Mouse (Mus musculus) liver, embryonic 14.5 days (tissue): Measurements from ENCODE around the gene Nppc. TPM values are rescaled to one million over a fixed set of nuclear protein-coding genes. Genes with fewer than 3 reads are reported as not detected.

Experiments used
- ATAC-seq: fragments of 200-750 bp; cut with Nextera tagmentation; 2 replicates; pipeline ENCODE4 v1.8.0; 2017; ENCODE audit warnings: moderate number of reproducible peaks, mild to moderate bottlenecking, moderate library complexity; ENCODE audit not compliant: insufficient read depth
- DNase-seq, 3 experiments: peaks; one replicate each; pipeline ENCODE4 v3.0.0-alpha.2; 2012 to 2013; ENCODE audit warnings: low read depth in 3 of 3, low spot score in 3 of 3
- H3K27ac ChIP-seq: fragments of 300-500 bp; sonication (generic); 2 replicates; pipeline ENCODE4 v1.5.1; 2014; ENCODE audit warnings: moderate library complexity, mild to moderate bottlenecking, control low read depth, inconsistent platforms
- H3K27me3 ChIP-seq: fragments of 300-500 bp; sonication (generic); 2 replicates; pipeline ENCODE4 v1.6.1; 2014; ENCODE audit warnings: mild to moderate bottlenecking, low read length, moderate library complexity; ENCODE audit not compliant: control insufficient read depth, insufficient read depth
- H3K36me3 ChIP-seq: fragments of 300-500 bp; sonication (generic); replicated peaks from 2 replicates; pipeline ENCODE4 v1.6.1; 2014; ENCODE audit warnings: low read depth; ENCODE audit not compliant: control insufficient read depth, insufficient read depth
- H3K4me1 ChIP-seq, 2 experiments: fragments of 200-500 bp in 1 of 2; fragments of 300-500 bp in 1 of 2; sonication (generic) in 1 of 2; replicated peaks; 2 replicates each; pipeline ENCODE4 v1.6.1; 2012 to 2014; ENCODE audit warnings: antibody characterized with exemption in 1 of 2, inconsistent platforms in 1 of 2, low read length in 1 of 2; ENCODE audit not compliant: control insufficient read depth in 2 of 2, insufficient read depth in 2 of 2
- H3K4me2 ChIP-seq: fragments of 300-500 bp; sonication (generic); 2 replicates; pipeline ENCODE4 v1.6.1; 2014; ENCODE audit warnings: low read depth, mild to moderate bottlenecking, control low read depth, moderate library complexity
- H3K4me3 ChIP-seq, 2 experiments: fragments of 200-500 bp in 1 of 2; fragments of 300-500 bp in 1 of 2; sonication (generic) in 1 of 2; 2 replicates each; pipeline ENCODE4 v1.5.1; 2012 to 2014; ENCODE audit warnings: low read depth in 2 of 2, low read length in 2 of 2, mild to moderate bottlenecking in 2 of 2, control low read depth in 1 of 2, inconsistent platforms in 1 of 2, moderate library complexity in 1 of 2; ENCODE audit not compliant: insufficient read depth in 1 of 2
- H3K9ac ChIP-seq: fragments of 300-500 bp; sonication (generic); replicated peaks from 2 replicates; pipeline ENCODE4 v1.6.1; 2014; ENCODE audit warnings: mild to moderate bottlenecking, control low read depth, moderate library complexity
- H3K9me3 ChIP-seq: fragments of 300-500 bp; sonication (generic); 2 replicates; pipeline ENCODE4 v1.6.1; 2016; ENCODE audit warnings: low read length, mixed read lengths; ENCODE audit not compliant: control insufficient read depth
- CTCF ChIP-seq: IDR thresholded peaks from 2 replicates; pipeline ENCODE4 v1.5.1; 2016; ENCODE audit warnings: antibody characterized with exemption, low read depth, control low read depth
- EP300 ChIP-seq: IDR thresholded peaks from 2 replicates; pipeline ENCODE4 v1.6.1; 2016; ENCODE audit warnings: antibody characterized with exemption, low read depth
- WGBS: fragments of 180-500 bp; shearing (Covaris S2); extraction: QIAGEN DNeasy Blood & Tissue Kit; methylation state at CpG from one replicate; pipeline ENCODE4 v1.1.7; 2014; ENCODE audit not compliant: insufficient replicate concordance; 5-methylcytosine and 5-hydroxymethylcytosine counted together
- polyA plus RNA-seq, 2 experiments: library from polyadenylated mRNA; depleted of rRNA in 1 of 2; stranded (reverse) in 1 of 2; unstranded in 1 of 2; fragments of >200 nt; fragmentation: Nextera tagmentation in 1 of 2; extraction: Ambion mirVana in 1 of 2; gene quantifications; 2 replicates each; pipeline versions ENCODE4 v1.2.1 to v1.2.3; 2012 to 2014

The Nppc gene
- polyA plus RNA-seq, 2 experiments, result 0.04 TPM; not detected in 1

DNA sequence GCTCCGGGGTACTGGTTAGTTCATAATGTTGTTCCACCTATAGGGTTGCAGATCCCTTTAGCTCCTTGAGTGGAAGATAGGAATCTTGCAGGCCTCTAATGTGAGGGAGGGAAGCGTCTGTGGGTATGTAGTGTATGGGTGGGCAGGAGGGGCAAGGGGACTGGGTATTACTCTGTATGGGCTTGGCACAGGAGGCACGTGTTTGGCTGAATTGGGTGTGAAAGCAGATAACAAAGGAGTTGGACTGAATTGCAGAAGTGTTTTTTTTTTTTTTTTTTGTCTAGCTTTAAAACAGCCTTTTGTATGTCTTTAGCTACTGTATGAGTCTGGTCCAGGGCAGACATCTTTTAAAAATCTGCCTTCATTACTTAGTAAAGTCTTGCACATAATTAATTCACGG is 39.2 kb upstream of the Nppc start:
- DNase-seq (no peak), ATAC-seq (no peak)
- Histone ChIP-seq H3K27ac (no peak overlapping the region), H3K36me3 (no peaks in the 10 kb centered on the region), H3K9ac (no peak overlapping the region), H3K9me3 (no peaks in the 10 kb centered on the region), H3K4me3 (no peak overlapping the region), H3K4me2 (no peak overlapping the region), H3K27me3 (no peaks in the 10 kb centered on the region), H3K4me1 (peaks cover 0 to 9% of the 10 kb centered on the region in 2 experiments; a peak in 3 of 4 replicates)
- 40% methylated on average over 4 of the region's 4 CpGs for WGBS
- TF ChIP-seq CTCF (no peak), EP300 (no peak)

DNA sequence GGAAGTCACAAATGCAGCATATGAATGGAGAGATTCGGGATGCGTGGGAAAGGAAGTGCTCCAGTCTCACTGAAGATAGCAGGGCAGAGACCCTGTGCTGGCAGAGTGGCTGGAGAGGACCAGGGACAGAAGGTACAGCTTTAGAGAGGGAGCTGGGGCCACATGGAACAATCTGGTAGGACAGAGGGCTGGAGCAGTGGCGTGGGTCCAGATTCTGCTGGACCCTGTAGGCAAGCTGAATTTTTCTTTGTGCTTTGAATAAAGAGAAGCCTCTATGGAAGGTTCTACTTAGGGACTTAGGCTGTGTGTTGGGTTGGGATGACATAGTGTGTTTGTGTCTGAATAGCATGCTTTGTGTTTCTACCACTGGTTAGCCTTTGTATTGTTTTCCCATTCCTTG is 35.1 kb upstream of the Nppc start:
- Histone ChIP-seq H3K9ac (no peak overlapping the region), H3K9me3 (no peaks in the 10 kb centered on the region), H3K4me2 (no peak overlapping the region), H3K27me3 (no peaks in the 10 kb centered on the region), H3K4me1 (peaks cover 7 to 18% of the 10 kb centered on the region in 2 experiments; a peak in 3 of 4 replicates), H3K4me3 (no peak overlapping the region), H3K27ac (no peak overlapping the region), H3K36me3 (no peaks in the 10 kb centered on the region)
- WGBS, result 63% methylated on average over 3 of the region's 3 CpGs
- no peak for ATAC-seq
- TF ChIP-seq EP300 (no peak), CTCF (no peak)
- DNase-seq, result no peak

DNA sequence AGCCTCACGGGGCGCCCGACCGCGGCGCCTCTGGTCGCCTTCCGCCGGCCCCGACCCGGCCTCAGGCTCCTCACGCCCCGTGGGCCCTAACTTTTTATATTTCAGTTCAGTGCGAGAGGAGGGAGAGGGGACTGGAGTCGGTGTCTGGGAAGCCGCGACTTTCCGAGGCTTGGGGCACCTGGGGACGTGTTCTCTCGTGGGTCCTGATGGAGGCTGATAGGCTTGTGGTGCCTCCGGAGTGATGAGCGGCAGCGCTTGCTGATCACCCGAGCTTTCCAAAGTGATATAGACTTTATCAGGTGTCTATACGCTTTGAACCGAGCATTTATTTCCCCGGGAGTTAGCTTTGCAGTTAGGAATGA is 33.6 kb upstream of the Nppc start:
- under 1% methylated on average over 27 of the region's 27 CpGs for WGBS
- peak; percentile 56 for ATAC-seq
- Histone ChIP-seq H3K4me1 (peaks cover 11 to 21% of the 10 kb centered on the region in 2 experiments; a peak in 3 of 4 replicates), H3K9me3 (no peaks in the 10 kb centered on the region), H3K9ac (peak overlapping the region; percentile 71), H3K27me3 (no peaks in the 10 kb centered on the region), H3K4me2 (peak overlapping the region; percentile 79), H3K27ac (peak overlapping the region; percentile 38), H3K36me3 (no peaks in the 10 kb centered on the region), H3K4me3 (peak overlapping the region; percentile 76 to 82)
- TF ChIP-seq CTCF (no peak), EP300 (no peak)
- no peak for DNase-seq

DNA sequence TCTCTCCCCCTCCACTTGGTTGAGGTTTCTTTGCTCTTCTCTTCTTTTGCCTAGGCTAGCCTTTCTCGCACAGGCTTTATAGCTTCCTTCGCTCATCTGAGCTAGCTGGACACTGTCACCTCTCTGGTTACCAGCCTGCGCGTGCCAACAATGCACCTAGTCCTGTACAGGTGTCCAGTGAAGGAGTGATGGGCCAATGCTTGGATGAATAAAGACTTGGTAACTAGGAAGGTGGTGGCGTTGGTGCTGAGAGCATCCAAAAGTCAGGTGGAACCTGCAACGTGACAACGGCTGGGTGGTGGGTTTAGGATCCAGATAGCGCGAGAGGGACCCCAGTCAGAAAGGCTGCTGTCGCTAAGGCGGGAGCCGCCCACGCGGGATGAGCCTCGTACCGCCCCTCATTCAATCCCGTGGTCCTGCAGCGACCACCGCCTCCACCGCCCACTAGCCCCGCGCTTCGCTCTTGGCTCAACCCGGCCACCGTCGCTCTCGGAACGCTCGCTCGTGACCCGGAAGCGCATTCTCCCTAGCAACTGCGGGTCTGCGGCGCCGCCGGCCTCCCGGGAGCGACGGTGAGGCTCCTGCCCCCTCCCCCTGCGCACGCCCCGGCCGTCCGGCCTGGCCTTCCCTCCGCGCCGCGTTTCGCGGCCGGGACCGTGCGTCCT is 33.1 kb upstream of the Nppc start, which contains the start of gene Dis3l2:
Gene Dis3l2 (plus strand): TSS at position 509 of the 665 bp plus-strand sequence.
- H3K4me3 ChIP-seq, result peak within 1 kb of the TSS; percentile 76 to 82
- peaks cover 11 to 21% of the 10 kb centered on the region in 2 experiments; a peak in 3 of 4 replicates for H3K4me1 ChIP-seq
- peak within 1 kb of the TSS; percentile 79 for H3K4me2 ChIP-seq
- H3K9me3 ChIP-seq, result no peaks in the 10 kb centered on the region
- H3K36me3 ChIP-seq, result no peaks in the 10 kb centered on the region
- no peaks in the 10 kb centered on the region for H3K27me3 ChIP-seq
- no peak for TF ChIP-seq CTCF
- TF ChIP-seq EP300, result no peak
- DNase-seq (peak; percentile 47 to 50 (median 47)), ATAC-seq (peak; percentile 82)
- WGBS, result 3% methylated on average over 54 of the region's 54 CpGs
- H3K27ac ChIP-seq, result peak within 1 kb of the TSS; percentile 38
- peak within 1 kb of the TSS; percentile 71 for H3K9ac ChIP-seq

DNA sequence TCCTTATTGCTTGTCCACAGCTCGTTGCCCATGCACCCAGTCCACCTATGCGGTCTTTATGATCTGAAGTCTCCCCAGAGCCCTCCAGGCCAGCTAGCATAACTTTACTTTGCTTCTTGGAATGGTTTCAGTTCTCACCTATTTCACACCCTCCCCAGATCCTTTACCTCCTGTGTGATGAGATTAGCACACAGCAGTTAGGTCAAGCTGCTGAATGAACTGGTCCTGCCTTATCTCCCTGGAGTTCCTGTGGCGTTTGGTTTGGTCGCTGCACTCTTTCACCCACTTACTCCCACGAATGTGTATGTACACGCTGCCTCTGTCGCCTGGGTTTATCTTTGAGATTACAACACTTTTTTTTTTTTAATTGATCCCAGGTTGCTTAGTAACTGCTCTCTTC is 30.0 kb upstream of the Nppc start:
- H3K36me3 ChIP-seq, result no peaks in the 10 kb centered on the region
- no peak overlapping the region for H3K4me3 ChIP-seq
- H3K4me1 ChIP-seq, result peaks cover 11 to 21% of the 10 kb centered on the region in 2 experiments; a peak in 3 of 4 replicates
- no peaks in the 10 kb centered on the region for H3K9me3 ChIP-seq
- peak overlapping the region; percentile 6 for H3K4me2 ChIP-seq
- H3K9ac ChIP-seq, result no peak overlapping the region
- 26% methylated on average over 7 of the region's 7 CpGs for WGBS
- DNase-seq (no peak), ATAC-seq (peak; percentile 49)
- TF ChIP-seq CTCF, result no peak
- peak; percentile 58 for TF ChIP-seq EP300
- no peak overlapping the region for H3K27ac ChIP-seq
- H3K27me3 ChIP-seq, result no peaks in the 10 kb centered on the region
